Mouse (Mus musculus): ENCODE data around the gene Gm48551.

GRCm38 (mm10) chr10:81388505-81389055 is 4.3 kb downstream of the Gm48551 start, which contains the start of gene Gm48552:
- TF ChIP-seq POLR2A (IDR thresholded peaks at IDR 0.05; ENCODE audit: low read depth, low read length) (no peak), CTCF (conservative IDR thresholded peaks at IDR 0.05; ENCODE audit: insufficient read depth, insufficient read length, low read depth, low read length) (no peak)
